Mouse (Mus musculus): ENCODE measurements around the gene Srp68. TPM values are rescaled to one million over a fixed set of nuclear protein-coding genes. Genes with fewer than 3 reads are reported as not detected.

The Srp68 gene
- total RNA-seq, 2 experiments from 2014 or later = 65.8 to 75.9 TPM

DNA sequence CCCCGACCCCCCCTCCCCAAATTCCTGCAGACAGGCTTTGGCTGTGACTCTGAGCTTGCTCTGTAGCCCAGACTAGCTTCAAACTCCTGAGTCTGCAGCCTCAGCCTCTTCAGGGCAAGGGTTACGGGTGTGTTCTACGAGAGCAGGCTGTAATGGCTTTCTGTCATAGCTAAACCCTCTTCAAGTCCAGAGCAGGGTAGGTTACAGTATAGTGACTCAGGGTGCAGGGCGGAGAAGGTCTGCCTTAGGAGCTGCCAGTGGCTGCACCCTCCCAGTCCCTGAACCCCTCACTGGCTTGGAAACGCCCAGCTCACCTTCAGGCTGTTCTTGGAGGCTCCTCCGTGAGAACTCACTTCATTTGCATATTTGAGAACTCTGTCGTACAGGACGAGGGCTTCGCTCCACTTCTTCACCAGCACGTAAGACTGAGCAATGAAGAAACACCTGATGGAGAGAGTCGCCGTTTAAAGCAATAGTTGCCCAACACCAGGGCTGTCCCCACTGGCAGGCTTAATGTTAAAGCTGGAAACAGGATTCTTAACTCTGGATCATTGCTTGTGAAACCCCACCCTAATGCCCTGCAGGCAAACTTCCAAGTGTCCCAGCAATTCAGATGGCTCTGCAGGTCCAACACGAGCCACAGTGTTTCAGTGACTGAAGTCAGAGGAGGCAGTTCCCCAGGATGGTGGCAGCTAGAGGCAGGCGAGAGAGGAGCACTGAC, 26.4 kb downstream of the Srp68 start:
- no peak for DNase-seq

DNA sequence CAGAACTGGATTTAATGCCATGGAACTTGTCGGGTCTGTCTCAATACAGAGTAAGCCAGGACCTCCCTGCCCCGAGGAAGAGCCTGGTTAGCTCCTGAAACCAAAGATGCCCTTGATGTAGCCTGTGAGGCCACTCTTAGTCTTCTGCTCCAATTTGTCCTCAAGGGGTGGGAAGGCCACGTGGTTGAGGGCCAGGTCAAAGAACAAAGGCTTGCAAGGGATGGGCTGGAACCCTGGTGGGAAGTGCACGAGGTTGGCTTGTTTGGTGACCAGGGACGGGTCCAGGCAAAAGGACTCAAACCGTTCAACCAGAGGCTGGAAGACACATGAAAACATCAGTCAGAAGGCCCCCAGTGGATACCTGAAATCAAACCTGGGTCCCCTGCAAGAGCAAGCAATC, 28.4 kb downstream of the Srp68 start:
- no peak for DNase-seq

DNA sequence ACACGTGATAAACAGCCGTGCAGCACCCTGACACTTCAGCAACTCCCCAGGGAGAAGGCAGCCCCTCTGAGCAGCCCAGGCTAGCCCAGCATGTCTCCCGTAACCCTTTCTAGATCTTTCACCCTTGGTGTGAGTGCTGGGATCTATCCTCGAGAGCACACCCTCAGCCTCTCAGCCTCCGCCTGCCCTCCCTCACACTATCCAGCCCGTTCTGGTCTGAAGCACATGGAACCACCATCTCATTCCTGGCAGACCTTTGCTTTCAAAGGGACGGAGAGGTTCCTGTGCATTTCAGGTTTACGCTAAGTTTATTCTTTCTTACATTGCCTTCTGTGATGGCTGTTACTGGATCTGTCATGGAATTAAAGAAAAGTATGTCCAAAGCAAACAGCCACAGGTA, 29.4 kb downstream of the Srp68 start:
- no peak for DNase-seq

- no peak for DNase-seq
Measured at GRCm38 (mm10) chr11:116241744-116242235, 32.2 kb downstream of the Srp68 start.

DNA sequence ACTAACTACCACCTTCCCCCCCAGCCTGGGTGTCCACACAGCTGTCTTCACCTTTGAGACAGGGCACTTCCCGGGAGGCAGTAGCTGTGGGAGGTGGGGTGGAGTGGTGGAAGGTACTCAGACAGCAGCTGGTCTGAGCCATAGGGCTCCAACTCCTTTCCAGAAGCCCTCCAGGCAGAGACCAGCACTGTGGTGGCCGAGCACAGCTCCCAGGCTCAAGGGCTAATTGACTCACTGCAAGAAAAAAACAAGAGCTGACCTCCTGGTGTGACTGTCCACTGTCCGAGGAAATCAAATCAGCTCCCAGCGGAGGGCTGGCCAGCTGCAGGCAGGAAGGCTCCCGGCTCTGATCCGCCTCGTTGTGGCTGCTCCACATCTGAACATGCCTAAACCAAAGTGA, 34.2 kb downstream of the Srp68 start:
- no peak for DNase-seq

DNA sequence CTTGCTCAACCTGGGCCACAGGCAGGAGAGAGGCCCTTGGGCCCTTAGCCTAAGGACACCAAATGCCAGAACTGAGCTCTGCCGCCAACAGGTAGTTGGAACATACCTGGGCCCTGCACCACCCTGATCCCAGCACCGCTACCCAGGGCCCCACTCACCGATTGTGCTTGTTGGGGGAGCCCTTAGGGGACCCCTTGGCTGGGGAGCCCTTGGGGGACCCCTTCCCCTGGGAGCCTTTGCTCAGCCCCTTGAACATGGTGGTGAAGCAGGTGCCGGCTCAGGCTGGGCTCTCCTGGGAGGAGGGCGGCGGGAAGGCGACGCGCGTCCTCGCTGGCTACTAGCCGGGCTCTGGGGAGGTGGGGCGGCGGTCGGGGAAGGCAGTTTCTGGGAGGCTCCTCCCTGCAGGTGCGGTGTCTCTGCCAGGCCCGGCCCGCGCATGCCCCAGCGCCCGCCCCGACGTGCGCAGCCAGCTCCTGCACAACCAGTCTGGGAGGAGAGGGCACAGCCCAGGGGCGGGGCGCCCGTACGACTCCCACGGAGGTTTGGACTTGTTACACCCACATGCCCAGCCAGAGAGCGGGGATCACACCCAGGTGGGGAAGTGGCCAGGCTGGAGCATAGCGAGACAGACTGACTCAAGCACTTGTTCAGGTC, 36.1 kb downstream of the Srp68 start, which contains the start of gene Evpl:
Gene Evpl (minus strand): TSS at position 336 of the 654 bp plus-strand sequence.
- DNase-seq = peak; percentile 26

DNA sequence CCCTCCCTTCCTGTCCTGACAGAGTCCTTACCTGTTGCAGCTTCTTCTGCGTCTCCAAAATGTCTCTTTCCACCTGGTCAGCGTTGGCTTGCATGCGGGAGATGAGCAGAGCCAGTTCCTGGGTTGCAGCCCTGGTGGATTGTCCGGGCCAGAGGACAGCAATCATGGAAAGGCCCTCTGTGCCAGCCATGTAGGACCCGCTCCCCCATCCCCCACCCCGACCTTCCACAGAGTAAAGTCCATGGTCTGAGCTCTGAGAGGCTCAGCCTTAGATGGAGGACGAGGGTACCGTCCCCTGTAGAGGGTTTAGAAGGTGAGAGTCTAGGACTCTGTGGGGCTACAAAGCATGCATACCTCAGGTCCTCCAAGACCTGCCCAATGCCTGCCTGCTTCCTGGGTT, 39.1 kb downstream of the Srp68 start:
- DNase-seq = no peak

DNA sequence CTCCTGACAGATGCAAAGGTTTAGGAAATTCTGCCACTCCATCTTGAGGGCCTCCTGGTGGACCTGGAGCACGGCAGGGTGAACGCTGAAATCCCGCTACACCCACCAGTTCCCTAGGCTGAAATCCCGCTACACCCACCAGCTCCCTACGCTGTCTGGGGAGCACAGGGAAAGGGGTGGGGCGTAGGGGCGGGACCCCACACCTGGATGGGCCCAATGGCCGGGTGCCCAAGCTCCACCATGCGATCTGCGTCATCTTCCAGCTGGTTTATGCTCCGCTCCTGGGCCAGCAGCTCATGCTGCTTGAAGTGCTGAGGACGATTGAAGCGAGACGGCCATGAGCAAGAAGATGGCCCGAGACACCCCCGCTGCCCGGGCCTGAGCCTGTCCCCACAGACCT, 41.6 kb downstream of the Srp68 start:
- no peak for DNase-seq

DNA sequence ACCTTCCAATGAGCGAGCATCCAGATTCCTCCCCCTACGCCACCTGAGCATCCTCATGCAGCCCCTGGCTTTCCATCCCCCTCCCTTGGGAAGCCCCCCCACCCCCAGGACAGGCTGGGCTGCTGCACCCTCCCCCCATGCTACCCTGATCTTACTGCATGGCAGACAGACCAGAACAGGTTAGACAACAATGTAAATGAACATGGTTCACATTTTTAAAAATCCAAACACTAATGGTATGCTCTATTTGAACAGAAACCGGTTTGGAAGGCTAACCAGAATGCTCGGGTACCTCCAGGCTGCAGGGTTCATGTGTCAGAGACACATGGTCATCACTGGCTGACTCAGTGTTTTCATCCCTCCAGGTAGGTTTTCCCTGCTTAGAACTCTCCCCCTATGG, 45.3 kb downstream of the Srp68 start:
- no peak for DNase-seq

DNA sequence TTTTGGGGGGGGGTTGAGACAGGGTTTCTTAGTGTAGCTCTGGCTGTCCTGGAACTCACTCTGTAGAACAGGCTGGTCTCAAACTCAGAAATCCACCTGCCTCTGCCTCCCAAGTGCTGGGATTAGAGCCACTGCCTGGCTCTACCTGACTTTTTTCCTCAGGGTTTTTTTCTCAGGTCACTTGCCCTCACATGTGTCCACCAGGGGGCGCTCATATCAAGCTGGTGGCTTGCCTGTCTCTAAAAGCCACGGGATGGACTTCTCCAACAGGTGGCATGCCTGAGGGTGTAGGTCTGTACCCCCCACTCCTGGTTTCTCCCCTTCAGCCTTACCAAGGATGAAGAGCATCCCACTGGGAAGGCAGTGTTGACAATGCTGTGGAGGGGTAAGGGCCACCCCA, 47.6 kb downstream of the Srp68 start:
- DNase-seq = peak; percentile 60

GRCm38 (mm10) chr11:116222740-116223059, 51.3 kb downstream of the Srp68 start:
- DNase-seq = no peak

DNA sequence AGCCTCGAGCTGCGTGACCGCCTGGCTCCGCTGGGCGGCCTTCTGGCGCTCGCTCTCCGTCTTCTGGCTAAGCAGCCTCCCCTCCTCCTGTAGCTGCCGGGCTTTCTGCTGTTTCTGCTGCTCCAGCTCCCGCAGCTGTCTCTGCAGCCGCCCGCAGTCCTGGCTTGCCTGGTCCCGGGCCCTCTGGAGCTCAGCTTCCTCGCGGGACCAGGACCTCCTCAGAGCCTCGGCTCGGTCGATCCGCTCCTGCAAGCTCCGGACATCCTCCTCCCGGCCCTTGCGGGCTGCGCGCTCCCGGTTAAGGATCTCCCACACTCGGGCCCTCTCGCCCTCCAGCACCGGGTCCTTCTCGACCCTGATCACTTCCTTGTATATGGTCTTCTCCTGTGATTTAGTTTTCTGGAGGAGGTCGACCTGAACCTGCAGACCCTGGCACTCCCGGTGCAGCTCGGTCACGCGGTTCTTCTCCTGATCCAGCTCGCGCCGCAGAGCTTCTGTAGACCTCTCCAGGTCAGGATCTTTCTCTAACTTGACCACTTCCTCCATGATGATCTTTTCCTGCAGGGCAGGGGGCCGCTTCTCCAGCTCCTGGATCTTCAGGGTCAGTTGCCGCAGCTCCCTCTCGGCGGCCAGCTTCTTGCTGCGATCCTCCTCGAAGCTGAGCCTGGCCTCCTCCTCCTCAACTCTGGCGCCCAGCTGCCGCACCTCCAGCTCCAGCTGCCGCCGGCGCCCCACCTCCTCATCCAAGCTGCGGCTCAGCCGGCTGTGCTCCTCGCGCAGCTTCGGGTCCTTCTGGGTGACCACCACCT, 51.9 kb downstream of the Srp68 start:
- no peak for DNase-seq

DNA sequence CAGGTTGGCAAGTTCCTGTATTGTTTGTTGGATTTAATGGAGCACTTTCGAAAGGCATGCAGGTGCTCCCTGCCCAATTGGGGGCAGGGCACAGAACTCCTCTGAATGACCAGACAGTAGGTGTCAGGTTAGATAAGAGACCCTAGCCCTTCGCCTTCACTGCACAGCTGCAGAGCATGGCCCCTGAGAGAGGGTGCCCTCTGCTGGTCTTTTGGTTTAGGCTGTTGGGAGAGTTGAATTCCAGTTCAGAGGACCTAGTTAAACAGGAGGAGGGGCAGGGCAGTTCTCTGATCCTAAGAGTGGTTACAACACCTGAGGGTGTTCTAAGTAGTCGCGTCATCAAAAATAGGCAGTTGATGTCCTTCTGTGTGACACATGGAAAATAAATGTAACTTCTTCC, 54.1 kb downstream of the Srp68 start:
- DNase-seq = peak; percentile 52

DNA sequence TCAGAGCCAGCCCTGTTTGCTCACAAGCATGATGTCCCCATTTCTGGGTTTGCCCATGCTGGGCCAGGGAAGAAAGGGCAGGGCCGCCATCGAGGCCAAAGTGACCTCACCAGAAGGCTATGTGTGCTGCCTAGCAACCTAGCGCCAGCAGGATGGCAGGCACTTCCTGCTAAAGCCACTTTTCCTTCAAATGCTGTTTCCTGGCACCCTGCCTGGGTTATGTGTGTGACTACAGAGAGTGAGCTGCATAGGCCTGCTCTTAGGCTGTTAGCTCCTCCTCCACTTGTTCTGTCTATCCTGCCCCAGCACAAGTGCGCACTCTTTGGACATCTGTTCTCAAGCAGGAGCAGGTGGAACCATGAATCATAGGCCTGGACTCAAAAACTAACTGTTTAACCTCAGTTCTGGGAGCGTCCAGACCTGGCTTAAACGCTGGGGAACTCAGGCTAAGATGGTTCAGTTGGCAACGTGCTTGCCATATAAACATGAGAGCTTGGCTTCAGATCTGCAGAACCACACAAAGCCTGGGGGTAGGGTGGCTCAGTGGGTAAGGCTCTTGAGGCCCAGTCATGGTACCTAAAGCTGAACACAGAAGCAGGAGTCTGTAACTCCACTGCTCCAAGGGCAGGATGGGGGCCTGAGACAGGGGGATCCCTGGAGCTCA, 55.1 kb downstream of the Srp68 start:
- DNase-seq = peak; percentile 67

DNA sequence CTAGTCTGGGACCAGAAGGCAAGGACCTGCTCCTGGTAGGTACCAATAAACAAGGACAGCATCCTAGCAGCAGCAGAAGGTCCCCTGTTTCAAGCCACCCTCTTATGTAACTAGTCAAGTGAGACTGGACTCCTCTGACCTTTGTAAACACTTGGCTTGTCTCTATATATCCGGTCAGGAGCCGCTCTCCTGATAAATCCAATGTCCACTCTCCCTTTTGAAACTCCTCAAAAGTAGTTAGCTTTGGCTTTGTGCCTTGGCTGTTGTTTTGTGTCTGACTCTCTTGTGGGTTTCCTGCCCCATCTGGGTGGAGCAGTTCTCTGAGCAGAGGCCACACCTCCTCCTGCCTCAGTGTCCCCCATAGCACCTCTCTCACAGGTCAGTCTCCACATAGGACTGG, 55.8 kb downstream of the Srp68 start:
- no peak for DNase-seq

DNA sequence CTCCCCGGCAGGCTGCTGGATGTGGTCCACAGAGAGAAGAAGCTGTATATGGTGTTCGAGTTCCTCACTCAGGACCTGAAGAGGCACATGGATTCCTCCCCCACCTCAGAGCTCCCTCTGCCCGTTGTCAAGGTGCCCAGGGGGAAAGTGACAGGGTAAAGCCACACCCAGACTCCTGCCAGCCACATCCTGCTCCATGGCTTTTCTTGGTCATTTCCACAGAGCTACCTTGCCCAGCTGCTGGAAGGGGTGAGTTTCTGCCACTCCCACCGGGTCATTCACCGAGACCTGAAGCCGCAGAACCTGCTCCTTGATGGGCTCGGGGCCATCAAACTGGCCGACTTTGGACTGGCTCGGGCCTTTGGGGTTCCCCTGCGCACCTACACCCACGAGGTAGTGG, 57.5 kb downstream of the Srp68 start:
- DNase-seq = no peak

DNA sequence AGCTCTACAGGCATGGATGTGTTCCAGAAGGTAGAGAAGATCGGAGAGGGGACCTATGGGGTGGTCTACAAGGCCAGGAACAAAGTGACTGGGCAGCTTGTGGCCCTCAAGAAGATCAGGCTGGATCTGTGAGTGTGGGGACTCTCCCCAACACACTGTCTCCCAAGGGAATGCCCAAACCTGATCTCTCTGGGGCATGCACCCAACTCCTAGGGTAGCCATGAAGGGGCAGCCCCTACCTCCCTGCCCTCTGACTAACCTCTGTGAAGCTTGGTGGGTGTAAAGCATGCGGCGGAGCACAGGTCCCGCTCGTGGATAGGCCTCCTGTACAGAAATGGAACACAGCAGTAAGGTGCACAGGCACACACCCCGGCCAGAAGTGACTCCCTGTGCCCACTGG, 58.0 kb downstream of the Srp68 start:
- no peak for DNase-seq

GRCm38 (mm10) chr11:116215181-116215580, 58.8 kb downstream of the Srp68 start:
- DNase-seq = no peak

DNA sequence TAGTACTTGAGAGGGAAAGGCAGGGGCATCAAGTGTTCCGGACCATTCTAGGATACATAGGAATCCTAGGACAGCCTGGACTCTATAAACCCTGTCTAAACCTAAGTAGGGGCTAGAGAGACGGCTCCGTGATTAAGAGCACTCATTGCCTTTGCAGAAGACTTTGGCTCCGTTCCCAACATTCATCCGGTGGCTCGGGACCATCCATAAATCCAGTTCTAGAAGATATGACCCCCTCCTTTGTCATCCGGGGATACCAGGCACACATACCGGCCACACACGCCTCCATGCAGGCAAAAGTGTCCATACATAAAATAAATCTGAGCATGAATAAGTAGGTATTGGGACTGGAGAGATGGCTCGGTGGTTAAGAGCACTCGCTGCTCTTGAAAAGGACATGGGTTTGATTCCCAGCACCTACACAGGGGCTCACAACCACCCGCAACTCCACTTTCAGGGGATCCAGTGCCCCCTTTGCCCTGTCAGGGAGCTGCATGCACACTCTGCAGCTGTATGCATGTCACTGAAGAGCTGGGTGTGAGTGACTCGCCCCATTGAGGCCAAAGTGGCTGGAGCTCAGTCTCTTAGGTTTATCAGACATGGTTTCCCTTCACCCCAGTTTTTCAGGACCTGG, 60.0 kb downstream of the Srp68 start:
- DNase-seq = no peak

DNA sequence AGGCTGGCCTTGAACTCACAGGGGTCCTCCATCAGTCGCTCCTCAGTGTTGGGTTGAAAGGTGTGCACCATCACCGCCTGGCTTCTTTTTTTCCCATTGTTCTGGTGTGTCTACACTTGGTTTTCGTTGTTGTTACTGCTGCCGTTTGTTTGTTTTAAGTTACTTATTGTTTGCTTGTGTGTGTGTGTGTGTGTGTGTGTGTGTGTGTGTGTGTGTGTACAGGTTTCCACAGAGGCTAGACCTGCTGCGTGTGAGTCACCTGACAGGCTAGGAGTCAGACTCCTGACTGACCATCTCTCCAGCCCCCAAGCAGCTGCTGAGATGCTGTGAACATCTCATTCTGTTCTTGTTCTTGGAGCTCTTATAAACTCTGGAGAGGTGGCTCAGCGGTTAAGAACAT, 61.2 kb downstream of the Srp68 start:
- no peak for DNase-seq

DNA sequence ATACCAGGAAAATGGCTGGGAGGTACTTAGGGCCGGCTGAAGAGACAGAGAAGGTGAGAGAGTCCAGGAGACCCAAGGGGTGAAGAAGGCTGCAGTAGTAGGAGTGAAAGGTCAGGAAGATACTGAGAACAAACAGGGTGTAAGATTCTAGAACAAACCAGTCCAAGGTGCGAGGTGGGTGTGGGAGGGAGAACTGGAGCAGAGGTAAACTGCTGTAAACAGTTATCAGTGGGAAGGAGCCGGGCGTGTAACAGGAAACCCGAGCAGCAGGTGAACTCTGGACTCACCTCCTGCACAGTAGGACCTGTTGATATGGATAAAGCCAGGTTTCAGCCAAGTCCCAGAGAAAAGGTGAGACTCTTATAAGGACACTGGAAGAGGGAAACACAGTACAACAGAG, 63.3 kb downstream of the Srp68 start:
- DNase-seq = no peak

DNA sequence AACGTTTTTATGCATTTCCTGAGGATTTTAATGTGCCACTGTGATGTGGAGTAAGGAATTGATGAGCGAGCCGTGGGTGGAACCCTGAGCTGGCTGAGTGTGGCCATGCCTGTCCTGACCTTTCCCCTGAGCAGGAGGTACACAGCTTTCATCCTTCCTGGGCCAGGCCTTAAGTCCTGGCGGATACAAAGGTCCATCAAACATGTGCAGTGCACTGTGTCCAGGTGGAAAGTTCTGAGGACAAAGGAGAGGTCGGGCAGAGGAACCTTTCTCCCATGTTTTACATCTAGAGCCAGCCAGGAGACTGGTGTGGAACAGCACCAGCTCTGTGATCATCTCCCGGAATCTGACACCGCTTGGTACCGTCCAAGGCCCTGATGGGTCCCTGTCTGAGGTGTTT, 64.8 kb downstream of the Srp68 start:
- DNase-seq = no peak

Data from gastrocnemius, postnatal 25 days (tissue).